Mouse (Mus musculus) bone marrow, adult 2 months (tissue): ENCODE measurements at regions not wholly inside any gene's neighbourhood (a gene's known extent, or its start where the extent isn't known, plus 50 kb on each side); places are given as distances from the start of the nearest gene placed in this dataset.

Experiments used
- CTCF ChIP-seq: fragments of 200-500 bp; IDR thresholded peaks from 2 replicates; pipeline ENCODE4 v1.5.1; 2011; ENCODE audit warnings: low read length, control low read depth; ENCODE audit not compliant: control insufficient read depth, insufficient read depth
- POLR2A ChIP-seq: fragments of 200-500 bp; IDR thresholded peaks from 2 replicates; pipeline ENCODE4 v1.6.1; 2011; ENCODE audit warnings: low read depth, mild to moderate bottlenecking, control low read depth, low read length, borderline replicate concordance; ENCODE audit not compliant: control insufficient read depth

DNA sequence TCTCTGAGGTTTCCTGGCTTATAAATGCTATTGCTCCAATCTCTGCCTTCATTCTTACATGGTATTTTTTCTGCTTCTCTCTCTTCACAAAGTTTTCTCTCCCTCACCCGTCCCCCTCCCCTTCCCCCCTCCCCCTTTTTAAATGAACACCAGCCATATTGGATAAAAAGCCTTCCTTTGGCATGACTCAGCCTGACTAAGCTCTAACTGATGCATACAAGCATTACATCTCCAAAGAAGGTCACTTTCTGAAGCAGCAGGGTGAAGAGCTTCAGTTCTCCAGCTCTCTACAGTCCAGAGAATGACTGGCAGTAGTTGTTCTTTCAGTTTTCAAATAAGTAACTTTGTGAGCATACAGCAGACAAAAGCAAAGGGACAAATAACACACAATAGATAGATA lies 244.4 kb downstream of the Ttc32 start:
- no peak for TF ChIP-seq CTCF
- TF ChIP-seq POLR2A = no peak
